Mouse (Mus musculus) olfactory bulb, adult 2 months (tissue): Measurements from ENCODE around the gene Meaf6.

Experiments used
- CTCF ChIP-seq: fragments of 200-500 bp; IDR thresholded peaks from 2 replicates; pipeline ENCODE4 v1.5.1; 2012; ENCODE audit warnings: low read depth, mild to moderate bottlenecking, low read length, moderate library complexity; ENCODE audit not compliant: insufficient read depth
- POLR2A ChIP-seq: fragments of 200-500 bp; IDR thresholded peaks from 2 replicates; pipeline ENCODE4 v1.6.1; 2012; ENCODE audit warnings: mild to moderate bottlenecking, low read depth, low read length, moderate library complexity; ENCODE audit not compliant: insufficient read depth

DNA sequence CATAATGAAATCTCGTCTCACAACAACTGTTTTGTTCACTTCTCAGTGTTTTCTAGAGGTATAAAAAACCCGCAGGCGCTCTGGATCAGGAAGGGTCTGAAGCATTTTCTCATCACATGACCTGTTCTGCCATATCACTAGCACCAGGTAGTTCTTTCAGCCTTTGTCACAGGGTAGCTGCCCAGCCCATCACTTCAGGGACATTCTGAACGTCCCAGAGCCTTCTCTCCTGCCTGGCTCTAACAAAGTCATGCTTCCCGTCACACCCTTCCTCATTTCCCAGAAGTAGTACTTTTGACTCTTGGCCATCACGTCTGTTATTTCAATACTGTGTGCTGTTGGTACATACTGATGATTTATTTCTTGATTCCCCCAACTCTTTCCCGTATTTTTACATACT lies 40.5 kb upstream of the Meaf6 start:
- TF ChIP-seq CTCF (no peak), POLR2A (no peak)
